Mouse (Mus musculus) macrophage (primary cell): ENCODE measurements around the gene Bend7. TPM values are rescaled to one million over a fixed set of nuclear protein-coding genes. Genes with fewer than 3 reads are reported as not detected.
A peak's percentile ranks its signal among the peaks of the same experiment; 100 is the strongest.

ENCODE experiments used
- H3K27ac ChIP-seq: fragments of 350-480 bp; formaldehyde crosslinking; 2 replicates; pipeline ENCODE4 v1.9.0; 2021
- H3K36me3 ChIP-seq: fragments of 350-480 bp; formaldehyde crosslinking; 2 replicates; pipeline ENCODE4 v1.9.0; 2021; ENCODE audit errors: inconsistent target
- H3K4me3 ChIP-seq: fragments of 350-480 bp; formaldehyde crosslinking; 2 replicates; pipeline ENCODE4 v1.9.0; 2021; ENCODE audit errors: inconsistent target
- H3K79me2 ChIP-seq: fragments of 350-480 bp; formaldehyde crosslinking; 2 replicates; pipeline ENCODE4 v1.9.0; 2021; ENCODE audit errors: inconsistent target
- WGBS: methylation state at CpG from one replicate; pipeline ENCODE4 v1.1.7; 2026; ENCODE audit warnings: inconsistent platforms; ENCODE audit not compliant: missing documents; 5-methylcytosine and 5-hydroxymethylcytosine counted together
- polyA plus RNA-seq: library from polyadenylated mRNA; stranded (reverse); fragments of 250-400 nt; gene quantifications from 3 replicates; pipeline ENCODE4 v1.2.4, GENCODE M21; 2018; ENCODE audit warnings: inconsistent platforms

Gene Bend7
- polyA plus RNA-seq, 1 experiment from 2014 or later = 0.49 TPM

GRCm38 (mm10) chr2:4757218-4757617 is 39.6 kb downstream of the Bend7 start:
- WGBS = 94% methylated on average over 2 of the region's 3 CpGs

DNA sequence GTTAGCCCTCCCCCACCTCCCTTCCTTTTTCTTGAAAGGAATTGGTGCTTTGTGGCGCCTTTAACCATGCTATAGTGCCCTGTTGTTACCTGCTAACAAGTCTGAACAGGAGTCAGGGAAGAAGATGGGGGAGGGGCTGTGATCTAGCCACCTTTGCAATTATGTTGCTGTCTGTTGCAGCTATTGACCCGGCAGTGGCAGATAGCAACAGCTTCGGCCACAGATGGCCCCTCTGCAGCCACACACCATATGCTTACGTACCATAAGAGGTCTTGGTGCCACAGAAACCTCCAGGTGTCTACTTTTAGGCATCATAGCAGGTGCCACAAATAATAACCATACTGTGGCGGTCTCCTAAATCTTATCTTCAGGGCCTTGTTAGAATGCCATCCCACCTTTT is 43.1 kb downstream of the Bend7 start:
- WGBS = 91% methylated on average over 5 of the region's 5 CpGs
- Histone ChIP-seq H3K4me3 (no peak overlapping the region), H3K79me2 (no peaks in the 10 kb centered on the region), H3K27ac (no peak overlapping the region), H3K36me3 (no peaks in the 10 kb centered on the region)

More at GRCm38 (mm10) chr2:4757218-4757617, 39.6 kb downstream of the Bend7 start:
- H3K36me3 ChIP-seq = no peaks in the 10 kb centered on the region
- H3K79me2 ChIP-seq = no peaks in the 10 kb centered on the region
- H3K27ac ChIP-seq = no peak overlapping the region
- H3K4me3 ChIP-seq = no peak overlapping the region

GRCm38 (mm10) chr2:4761906-4762305 is 44.3 kb downstream of the Bend7 start:
- no peaks in the 10 kb centered on the region for H3K79me2 ChIP-seq
- 90% methylated on average over 5 of the region's 5 CpGs for WGBS
- H3K4me3 ChIP-seq = no peak overlapping the region
- H3K36me3 ChIP-seq = no peaks in the 10 kb centered on the region
- no peak overlapping the region for H3K27ac ChIP-seq

DNA sequence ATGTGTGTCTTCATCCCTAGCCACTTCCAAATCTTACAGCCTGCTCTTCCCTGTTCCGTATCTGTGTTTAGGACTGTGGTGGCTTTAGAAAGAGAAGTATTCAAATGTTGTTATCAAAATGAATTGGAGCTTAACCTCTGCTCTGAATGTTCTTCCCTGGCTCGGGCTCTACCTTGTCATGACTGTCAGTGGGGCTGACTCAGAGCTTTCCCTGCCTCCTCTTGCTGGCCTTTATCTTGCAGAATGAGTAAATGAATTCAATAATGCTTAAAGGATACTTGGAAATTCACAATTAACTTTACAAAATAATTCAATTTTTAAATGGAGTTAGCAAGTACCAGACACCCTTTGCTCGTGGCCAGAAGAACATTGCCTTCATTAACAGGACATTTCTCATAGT is 46.4 kb downstream of the Bend7 start:
- WGBS = 98% methylated on average over 3 of the region's 3 CpGs
- Histone ChIP-seq H3K4me3 (no peak overlapping the region), H3K36me3 (no peaks in the 10 kb centered on the region), H3K27ac (no peak overlapping the region), H3K79me2 (no peaks in the 10 kb centered on the region)

- 90% methylated on average over 2 of the region's 2 CpGs for WGBS
- Histone ChIP-seq H3K27ac (no peak overlapping the region), H3K79me2 (no peaks in the 10 kb centered on the region), H3K36me3 (no peaks in the 10 kb centered on the region), H3K4me3 (no peak overlapping the region)
Observed at GRCm38 (mm10) chr2:4770376-4770775, 52.7 kb downstream of the Bend7 start.

GRCm38 (mm10) chr2:4773911-4774310 is 56.3 kb downstream of the Bend7 start:
- no peaks in the 10 kb centered on the region for H3K36me3 ChIP-seq
- H3K4me3 ChIP-seq = no peak overlapping the region
- WGBS = 95% methylated on average over 6 of the region's 6 CpGs
- H3K79me2 ChIP-seq = no peaks in the 10 kb centered on the region
- no peak overlapping the region for H3K27ac ChIP-seq

DNA sequence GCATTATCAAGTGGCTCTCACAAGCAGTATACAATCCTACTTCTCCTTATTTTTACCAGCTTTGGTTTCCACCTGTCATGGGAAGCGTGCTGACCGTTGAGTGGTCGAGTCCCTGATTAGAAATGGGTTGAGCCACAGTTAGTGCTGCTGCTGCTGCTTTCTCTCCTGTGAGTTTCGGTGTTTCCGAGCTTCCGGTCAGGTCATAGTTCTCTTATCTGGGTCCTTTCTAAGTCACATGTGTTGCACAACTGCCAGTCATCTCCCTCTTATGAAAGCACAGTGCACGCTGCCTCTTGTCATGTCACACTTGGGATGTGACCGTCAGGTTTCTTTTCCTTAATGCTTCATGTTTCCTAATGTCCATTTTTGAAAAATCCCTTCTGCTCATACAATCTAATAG is 59.7 kb downstream of the Bend7 start:
- H3K4me3 ChIP-seq = no peak overlapping the region
- H3K36me3 ChIP-seq = no peaks in the 10 kb centered on the region
- WGBS = 42% methylated on average over 8 of the region's 8 CpGs
- no peaks in the 10 kb centered on the region for H3K79me2 ChIP-seq
- H3K27ac ChIP-seq = no peak overlapping the region

GRCm38 (mm10) chr2:4781641-4782040 is 64.0 kb downstream of the Bend7 start:
- 82% methylated on average over 3 of the region's 3 CpGs for WGBS
- H3K4me3 ChIP-seq = no peak overlapping the region
- no peaks in the 10 kb centered on the region for H3K79me2 ChIP-seq
- H3K36me3 ChIP-seq = no peaks in the 10 kb centered on the region
- no peak overlapping the region for H3K27ac ChIP-seq

- 81% methylated on average over 4 of the region's 4 CpGs for WGBS
- no peak overlapping the region for H3K27ac ChIP-seq
- no peak overlapping the region for H3K4me3 ChIP-seq
- no peaks in the 10 kb centered on the region for H3K79me2 ChIP-seq
- H3K36me3 ChIP-seq = no peaks in the 10 kb centered on the region
Observed at GRCm38 (mm10) chr2:4782401-4782800, 64.8 kb downstream of the Bend7 start.

DNA sequence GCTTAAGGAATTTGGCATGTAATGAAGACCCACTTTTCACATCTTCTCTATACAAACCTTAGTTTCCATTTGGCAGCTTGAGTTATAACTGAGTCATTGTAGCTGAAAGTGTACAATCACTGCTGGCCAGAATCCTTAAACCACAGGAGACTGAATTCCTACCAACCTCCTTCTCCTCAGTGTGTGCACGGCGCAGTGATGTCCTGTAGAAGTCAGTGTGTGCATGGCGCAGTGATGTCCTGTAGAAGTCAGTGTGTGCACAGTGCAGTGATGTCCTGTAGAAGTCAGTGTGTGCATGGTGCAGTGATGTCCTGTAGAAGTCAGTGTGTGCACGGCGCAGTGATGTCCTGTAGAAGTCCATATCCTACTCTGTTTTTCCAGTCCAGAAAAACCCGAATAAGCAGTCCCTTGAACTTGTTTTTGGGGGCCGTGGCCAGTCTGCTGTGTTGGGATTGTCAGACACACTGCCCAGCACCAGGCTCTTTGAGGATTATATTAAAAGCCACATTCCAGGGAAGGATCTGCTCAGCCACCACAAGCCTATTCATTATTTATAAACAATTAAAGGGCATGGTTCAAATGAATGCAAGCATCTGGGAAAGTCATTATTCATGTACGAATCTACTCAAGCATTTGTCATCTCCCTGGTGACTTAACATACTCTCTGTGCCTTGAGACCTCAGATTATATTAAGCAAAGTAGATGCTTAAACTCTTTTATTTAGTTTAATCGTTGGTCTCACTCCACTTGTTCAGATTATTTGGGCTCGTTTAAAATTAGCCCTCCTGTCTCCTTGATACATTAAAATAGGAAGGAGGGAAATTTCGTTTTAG is 65.4 kb downstream of the Bend7 start:
- Histone ChIP-seq H3K27ac (no peak overlapping the region), H3K4me3 (no peak overlapping the region), H3K36me3 (no peaks in the 10 kb centered on the region), H3K79me2 (no peaks in the 10 kb centered on the region)
- WGBS = 92% methylated on average over 11 of the region's 11 CpGs

DNA sequence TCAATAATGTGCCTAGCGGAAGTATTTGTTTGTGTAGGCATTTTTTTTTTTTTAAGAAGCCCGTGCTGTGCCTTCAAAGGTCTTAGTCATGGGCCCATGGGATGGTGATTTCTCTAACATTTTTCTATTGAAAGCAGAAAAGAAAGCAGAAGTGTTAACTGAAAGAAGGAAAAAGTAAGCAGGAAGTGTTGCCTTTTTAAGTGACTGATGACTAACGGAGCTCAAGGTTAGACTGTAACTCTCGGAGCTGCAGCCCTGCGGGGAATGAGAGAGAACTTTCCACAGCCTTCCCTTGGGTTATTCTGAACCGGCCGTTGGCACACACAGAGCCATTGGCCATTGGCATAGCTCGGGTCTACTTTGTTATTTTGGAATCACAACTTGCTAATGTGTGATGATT is 66.4 kb downstream of the Bend7 start:
- H3K27ac ChIP-seq = peak overlapping the region; percentile 42
- no peak overlapping the region for H3K4me3 ChIP-seq
- H3K79me2 ChIP-seq = no peaks in the 10 kb centered on the region
- 6% methylated on average over 8 of the region's 8 CpGs for WGBS
- H3K36me3 ChIP-seq = no peaks in the 10 kb centered on the region

DNA sequence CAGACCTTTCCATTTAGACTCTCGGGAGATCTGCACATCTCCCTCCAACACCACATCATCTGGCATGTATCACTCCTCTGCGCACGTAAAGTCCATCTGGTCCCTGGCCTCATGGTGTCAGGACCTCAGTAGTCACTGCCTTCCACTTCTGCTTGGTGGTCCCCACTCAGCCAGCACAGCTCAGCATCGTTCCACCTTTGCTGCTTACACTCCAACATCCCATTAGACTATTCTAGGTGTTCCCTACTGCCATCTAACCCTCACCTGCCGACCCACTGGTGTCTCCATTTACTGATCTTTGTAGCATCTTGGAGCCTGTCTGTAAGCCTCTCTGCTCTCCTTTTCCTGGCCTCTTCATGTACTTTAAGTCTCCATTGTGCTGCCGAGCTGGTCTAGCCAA is 67.4 kb downstream of the Bend7 start:
- Histone ChIP-seq H3K36me3 (no peaks in the 10 kb centered on the region), H3K79me2 (no peaks in the 10 kb centered on the region), H3K4me3 (no peak overlapping the region), H3K27ac (no peak overlapping the region)
- 98% methylated on average over 6 of the region's 6 CpGs for WGBS

DNA sequence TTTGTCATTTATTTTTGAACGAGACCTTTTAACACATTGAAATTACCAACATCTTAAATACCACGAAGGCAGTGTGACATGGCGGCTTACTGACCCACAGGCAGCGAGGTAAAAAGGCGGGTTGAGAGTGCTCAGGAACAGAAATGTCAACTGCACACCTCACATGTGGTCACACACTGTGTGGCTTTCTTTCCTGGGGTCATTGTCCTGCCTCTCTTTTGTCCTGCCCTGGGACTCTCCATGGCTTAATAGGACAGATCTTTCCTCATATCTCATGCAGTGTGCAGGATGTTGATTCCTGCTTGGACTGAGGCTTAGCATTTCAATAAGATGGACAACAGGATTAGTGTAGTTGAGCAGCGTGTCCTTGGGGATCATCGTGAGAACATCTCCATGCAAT is 69.6 kb downstream of the Bend7 start:
- H3K36me3 ChIP-seq = no peaks in the 10 kb centered on the region
- no peak overlapping the region for H3K4me3 ChIP-seq
- H3K79me2 ChIP-seq = no peaks in the 10 kb centered on the region
- no peak overlapping the region for H3K27ac ChIP-seq
- 94% methylated on average over 7 of the region's 7 CpGs for WGBS

- Histone ChIP-seq H3K27ac (no peak overlapping the region), H3K36me3 (no peaks in the 10 kb centered on the region), H3K79me2 (no peaks in the 10 kb centered on the region), H3K4me3 (no peak overlapping the region)
- WGBS = 93% methylated on average over 8 of the region's 8 CpGs
Observed at GRCm38 (mm10) chr2:4791646-4792045, 74.0 kb downstream of the Bend7 start.

DNA sequence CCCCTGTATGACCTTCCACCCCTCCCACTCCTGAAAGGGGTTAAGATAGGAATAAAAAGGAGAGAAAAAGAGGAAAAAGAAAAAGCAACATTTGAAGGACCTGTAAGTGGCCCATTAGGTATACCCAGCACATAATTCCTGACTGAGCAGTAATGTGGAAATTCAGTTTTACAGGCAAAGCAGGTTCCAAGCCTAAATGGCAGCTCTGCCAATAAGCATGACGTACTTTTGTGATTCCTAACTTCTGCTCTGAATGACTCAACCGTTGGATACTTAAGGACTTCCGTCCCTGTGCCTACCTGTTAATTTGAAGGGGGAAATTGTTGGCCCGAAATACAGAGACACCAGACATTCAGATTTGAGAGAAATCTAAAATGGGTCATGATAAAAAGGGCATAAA is 74.9 kb downstream of the Bend7 start:
- H3K36me3 ChIP-seq = no peaks in the 10 kb centered on the region

More for the DNA sequence above, 74.9 kb downstream of the Bend7 start:
- Histone ChIP-seq H3K4me3 (no peak overlapping the region), H3K27ac (no peak overlapping the region), H3K79me2 (no peaks in the 10 kb centered on the region)
- 100% methylated on average over 4 of the region's 4 CpGs for WGBS
